Mouse (Mus musculus) fat pad, adult 2 months (tissue): ENCODE measurements around the gene Agtr2.
"Not testable (repeated sequence)": the region's sequence is repeated elsewhere in the genome, so short reads cannot be mapped to it uniquely, and the experiment has no call there.

ENCODE experiments used
- DNase-seq: peaks from one replicate; pipeline ENCODE4 v3.0.0-alpha.2; 2011; ENCODE audit warnings: low read depth, low spot score; ENCODE audit errors: extremely low read depth

Agtr2 gene

DNA sequence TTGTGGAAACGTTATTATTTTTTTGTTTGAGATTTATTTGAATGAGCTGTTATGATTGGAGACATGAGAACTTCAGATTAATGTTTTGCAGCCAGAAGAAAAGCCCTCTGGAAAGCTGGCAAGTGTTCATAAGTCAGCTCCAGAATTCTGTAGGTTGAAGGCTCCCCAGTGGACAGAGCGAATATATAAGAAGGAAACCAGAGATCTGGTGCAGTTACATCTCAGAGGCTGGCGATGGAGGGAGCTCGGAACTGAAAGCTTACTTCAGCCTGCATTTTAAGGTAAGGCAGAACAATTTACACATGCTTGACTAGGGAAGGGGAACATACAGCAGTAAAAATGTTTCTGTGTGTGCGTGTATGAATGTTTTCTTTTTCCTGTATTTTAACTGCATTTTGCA is at the start of gene Agtr2:
Gene Agtr2 (plus strand): TSS at position 131 of the 400 bp plus-strand sequence.
- no peak for DNase-seq

DNA sequence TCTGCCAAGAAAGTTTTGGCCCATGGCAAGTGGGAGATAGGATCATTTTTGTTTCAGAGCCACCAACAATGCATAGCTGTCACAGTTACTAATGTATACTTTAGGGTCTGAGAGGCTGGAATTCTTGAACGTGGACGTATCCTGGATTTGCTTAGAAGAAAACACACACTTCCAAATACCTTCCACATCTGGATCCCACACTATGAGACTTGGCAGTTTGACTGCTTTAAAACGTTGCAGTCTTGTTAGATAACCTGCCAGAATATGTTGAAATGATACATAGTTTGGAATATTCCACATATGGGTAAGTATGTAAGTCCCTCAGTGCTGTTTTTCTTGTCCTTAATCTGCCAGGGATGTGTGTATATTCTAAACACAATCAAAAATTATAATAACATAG is 31.8 kb upstream of the Agtr2 start:
- DNase-seq = no peak

DNA sequence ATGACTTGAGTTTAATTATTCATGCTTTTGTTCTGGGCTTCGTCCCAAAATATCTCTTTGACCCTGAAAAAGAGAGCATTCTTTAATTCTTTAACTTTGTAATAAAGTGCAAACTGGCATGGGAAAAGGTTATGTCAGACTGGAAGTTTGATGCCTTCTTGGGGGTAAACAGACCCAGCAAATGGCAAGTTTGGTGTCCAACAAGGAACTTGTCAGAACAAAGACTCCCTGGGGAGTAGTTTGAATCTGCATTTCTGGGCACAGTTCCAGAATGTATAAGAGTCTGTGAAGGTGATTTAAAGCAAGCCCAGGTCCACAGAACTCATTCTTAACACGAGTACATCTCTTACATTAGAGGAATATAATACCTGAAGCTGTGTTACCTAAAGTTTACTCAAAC is 3.8 kb downstream of the Agtr2 start:
- DNase-seq = no peak

DNA sequence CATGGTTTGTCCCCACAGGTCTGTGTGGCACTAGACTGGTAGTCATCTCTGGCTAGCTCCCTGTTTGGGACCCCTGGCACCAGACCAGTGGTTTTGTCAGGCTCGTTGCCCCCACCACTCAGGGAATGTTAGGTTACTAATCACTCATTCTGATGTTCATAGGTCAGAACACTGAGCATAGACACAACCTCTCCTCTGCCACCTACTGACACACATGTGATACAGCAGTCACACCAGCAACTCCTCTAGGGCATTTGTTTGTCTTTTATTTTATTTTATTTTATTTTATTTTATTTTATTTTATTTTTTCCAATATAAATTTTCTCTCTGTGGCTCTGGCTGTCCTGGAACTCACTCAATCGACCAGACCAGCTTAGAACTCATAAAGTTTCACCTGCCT is 15.9 kb downstream of the Agtr2 start:
- DNase-seq = no peak

DNA sequence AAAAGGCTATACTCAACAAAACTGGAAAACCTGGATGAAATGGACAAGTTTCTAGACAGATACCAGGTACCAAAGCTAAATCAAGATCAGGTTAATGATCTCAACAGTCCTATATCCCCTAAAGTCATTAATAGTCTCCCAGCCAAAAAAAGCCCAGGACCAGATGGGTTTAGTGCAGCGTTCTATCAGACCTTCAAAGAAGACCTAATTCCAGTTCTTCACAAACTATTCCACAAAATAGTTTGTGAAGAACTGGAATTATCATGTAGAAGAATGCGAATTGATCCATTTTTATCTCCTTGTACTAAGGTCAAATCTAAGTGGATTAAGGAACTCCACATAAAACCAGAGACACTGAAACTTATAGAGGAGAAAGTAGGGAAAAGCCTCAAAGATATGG is 23.0 kb downstream of the Agtr2 start:
- DNase-seq = not testable (repeated sequence)

DNA sequence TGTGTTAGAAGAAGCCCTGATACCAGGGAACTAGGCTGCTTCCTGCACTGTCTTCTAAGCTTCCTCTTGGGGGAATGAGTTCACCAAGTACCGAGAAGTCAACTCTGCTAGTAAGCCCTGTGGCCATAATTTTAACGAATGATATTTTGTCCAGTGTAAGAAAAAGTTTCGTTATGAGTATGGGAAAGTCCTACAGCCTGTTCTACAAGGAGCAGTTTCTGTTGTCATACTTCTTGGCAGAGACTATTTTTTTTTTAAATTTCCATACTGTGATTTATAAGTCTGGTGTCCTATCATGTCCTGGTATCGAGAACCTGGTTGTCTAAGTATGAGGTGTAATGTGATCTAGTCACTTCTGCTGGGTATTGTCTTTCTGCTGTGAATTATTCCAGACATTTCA is 38.2 kb downstream of the Agtr2 start:
- no peak for DNase-seq
